Mouse (Mus musculus) macrophage (primary cell): ENCODE measurements around the gene Mrpl23. TPM values are rescaled to one million over a fixed set of nuclear protein-coding genes. Genes with fewer than 3 reads are reported as not detected.
A peak's percentile ranks its signal among the peaks of the same experiment; 100 is the strongest.

Experiments
- H3K27ac ChIP-seq: fragments of 350-480 bp; formaldehyde crosslinking; 2 replicates; pipeline ENCODE4 v1.9.0; 2021
- H3K36me3 ChIP-seq: fragments of 350-480 bp; formaldehyde crosslinking; 2 replicates; pipeline ENCODE4 v1.9.0; 2021; ENCODE audit errors: inconsistent target
- H3K4me3 ChIP-seq: fragments of 350-480 bp; formaldehyde crosslinking; 2 replicates; pipeline ENCODE4 v1.9.0; 2021; ENCODE audit errors: inconsistent target
- H3K79me2 ChIP-seq: fragments of 350-480 bp; formaldehyde crosslinking; 2 replicates; pipeline ENCODE4 v1.9.0; 2021; ENCODE audit errors: inconsistent target
- WGBS: methylation state at CpG from one replicate; pipeline ENCODE4 v1.1.7; 2026; ENCODE audit warnings: inconsistent platforms; ENCODE audit not compliant: missing documents; 5-methylcytosine and 5-hydroxymethylcytosine counted together
- polyA plus RNA-seq: library from polyadenylated mRNA; stranded (reverse); fragments of 250-400 nt; gene quantifications from 3 replicates; pipeline ENCODE4 v1.2.4, GENCODE M21; 2018; ENCODE audit warnings: inconsistent platforms
- total RNA-seq, 78 experiments: library from RNA; depleted of rRNA; stranded (reverse); fragments of 250-400 nt; gene quantifications; 1 replicate in 9 of 78; 2 replicates in 24 of 78; 3 replicates in 43 of 78; 4 replicates in 2 of 78; pipeline ENCODE4 v1.2.4; 2018; ENCODE audit warnings: inconsistent platforms in 56 of 78

The Mrpl23 gene
- 10 to 100 TPM in 19 of 26 experiments, 1 to 10 TPM in 7; 4.6 to 43.7 (median 14.7) TPM for total RNA-seq (2018; cell fraction: chromatin; rRNA removed)
- total RNA-seq (2018; cell fraction: cytosol; rRNA removed), result 10 to 100 TPM; 21.1 to 56.2 (median 36.5) TPM
- total RNA-seq (2018; cell fraction: nucleus; rRNA removed), result 10 to 100 TPM in 15 of 26 experiments, 1 to 10 TPM in 11; 3.7 to 32.7 (median 10.8) TPM
- 31.4 to 47.4 TPM (median 43.1 TPM) in 3 replicates for polyA plus RNA-seq

DNA sequence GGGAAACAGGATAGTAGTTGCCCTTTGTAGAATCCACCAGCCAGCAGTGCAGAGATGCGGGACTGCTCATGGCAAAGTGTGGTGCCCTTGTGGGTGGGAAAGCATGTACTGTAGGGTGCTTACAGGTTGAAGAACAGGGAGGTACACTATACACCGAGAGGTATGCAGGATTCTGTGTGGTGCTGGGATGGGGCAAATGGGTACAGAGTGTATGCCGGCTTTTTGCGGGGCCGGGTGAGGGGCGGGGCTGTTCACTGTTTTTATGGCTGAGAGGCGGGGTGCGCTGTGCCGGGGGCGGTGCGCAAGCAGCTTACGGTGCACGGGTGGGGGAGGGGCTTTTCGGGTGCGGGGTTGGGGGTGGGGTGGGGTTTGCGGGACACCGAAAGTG lies at the start of gene Mrpl23:
TSS of gene Mrpl23 (plus strand) at position 16 of the 388 bp plus-strand sequence.
- Histone ChIP-seq H3K79me2 (no peaks in the 10 kb centered on the region), H3K27ac (peak within 1 kb of the TSS; percentile 71), H3K4me3 (peak within 1 kb of the TSS; percentile 54), H3K36me3 (peaks cover 5% of the 10 kb centered on the region; the same call in 1 of the 2 replicates)
- WGBS, result 1% methylated on average over 17 of the region's 17 CpGs

DNA sequence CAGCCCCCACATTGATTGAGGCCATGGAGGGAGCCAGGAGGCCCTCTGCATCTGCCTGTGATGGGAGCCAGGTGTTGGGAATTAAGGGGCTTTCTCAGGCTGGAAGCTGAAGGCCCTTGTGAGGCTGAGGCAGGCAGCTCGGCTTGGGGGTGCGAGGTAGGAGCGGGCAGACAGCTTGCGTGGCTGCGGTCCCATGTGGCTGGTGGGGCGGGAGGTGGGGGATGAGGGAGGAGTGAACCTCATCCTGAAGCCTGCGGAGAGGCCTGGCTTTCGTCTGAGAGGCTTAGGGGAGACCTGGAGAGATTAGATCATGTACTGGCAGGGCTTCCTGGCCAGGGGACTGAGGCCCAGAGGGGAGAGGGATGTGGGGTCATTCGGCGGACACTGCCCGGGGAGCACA lies 49.4 kb upstream of the Mrpl23 start:
- Histone ChIP-seq H3K79me2 (peaks cover 41% of the 10 kb centered on the region), H3K36me3 (peaks cover 39% of the 10 kb centered on the region; the same call in 1 of the 2 replicates), H3K4me3 (no peak overlapping the region), H3K27ac (no peak overlapping the region)
- WGBS, result 98% methylated on average over 11 of the region's 11 CpGs

DNA sequence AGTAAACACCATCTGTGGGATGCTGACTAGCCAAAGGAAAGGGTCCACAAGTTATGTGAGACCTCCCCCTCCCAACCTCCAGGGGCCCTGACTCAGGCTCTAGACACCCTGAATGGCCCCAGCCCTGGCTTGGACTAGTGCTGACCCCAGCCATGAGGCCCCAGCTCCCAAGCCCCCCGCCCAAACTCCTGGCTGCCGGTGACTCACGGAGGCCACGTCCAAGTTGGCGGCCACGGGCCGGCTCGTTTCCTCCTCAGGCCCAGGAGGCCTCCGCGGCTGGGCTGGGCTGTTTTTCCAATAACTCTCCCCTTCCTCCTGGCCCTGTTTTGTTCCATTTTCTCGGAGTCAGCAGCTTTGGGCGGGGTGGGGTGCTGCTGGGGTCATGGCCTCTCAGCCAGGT lies 47.7 kb upstream of the Mrpl23 start:
- Histone ChIP-seq H3K36me3 (peaks cover 55% of the 10 kb centered on the region; the same call in 1 of the 2 replicates), H3K79me2 (peaks cover 25% of the 10 kb centered on the region), H3K27ac (no peak overlapping the region), H3K4me3 (no peak overlapping the region)
- 88% methylated on average over 8 of the region's 12 CpGs for WGBS

DNA sequence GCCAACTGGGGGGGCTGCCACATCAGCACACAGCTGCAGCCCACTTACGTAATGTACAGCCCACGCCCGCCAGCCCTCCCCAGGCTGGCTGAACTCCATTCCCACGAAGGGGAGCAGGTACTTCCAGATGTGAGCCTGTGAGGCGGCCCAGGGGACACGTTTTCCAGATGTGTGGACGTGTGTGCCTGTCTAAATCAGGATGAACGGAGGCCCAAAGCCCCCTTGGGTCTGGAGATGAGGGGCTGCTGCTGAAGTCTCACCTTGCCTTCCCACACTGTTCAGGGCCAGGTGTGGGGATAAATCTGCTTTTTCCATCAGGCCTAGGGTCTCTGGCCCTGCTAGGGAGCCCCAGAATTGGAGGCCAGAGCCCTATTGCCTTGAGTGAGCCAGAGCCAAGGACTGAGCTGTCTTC lies 45.7 kb upstream of the Mrpl23 start:
- 91% methylated on average over 8 of the region's 8 CpGs for WGBS
- peaks cover 74% of the 10 kb centered on the region for H3K36me3 ChIP-seq

DNA sequence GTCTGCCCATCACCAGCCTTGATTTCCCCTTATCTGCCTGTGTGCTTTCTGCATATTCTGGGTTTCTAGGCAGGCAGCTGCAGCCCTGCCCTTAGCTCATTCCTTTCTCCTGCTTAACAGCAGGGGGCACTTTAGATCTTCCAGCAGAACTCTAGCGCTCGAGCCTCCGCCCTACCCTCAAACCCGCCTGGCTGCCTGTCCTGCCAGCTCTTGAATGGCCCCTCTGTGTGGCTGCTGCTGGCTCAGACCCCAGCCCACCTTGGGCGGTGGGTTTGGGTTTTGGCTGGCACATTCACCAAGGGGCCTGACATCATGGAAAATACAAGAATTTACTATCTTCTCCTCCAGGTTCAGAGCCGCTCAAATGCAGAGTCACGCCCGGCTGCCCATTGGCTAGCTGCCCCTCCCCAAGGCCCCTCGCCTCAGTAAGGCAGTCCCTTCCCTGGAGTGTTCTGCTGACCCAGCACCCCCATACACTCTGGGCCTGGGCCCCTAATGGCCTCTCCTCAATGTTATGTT lies 45.1 kb upstream of the Mrpl23 start:
- Histone ChIP-seq H3K36me3 (peaks cover 80% of the 10 kb centered on the region), H3K27ac (no peak overlapping the region), H3K4me3 (no peak overlapping the region), H3K79me2 (peaks cover 2% of the 10 kb centered on the region; the same call in 1 of the 2 replicates)
- WGBS, result 89% methylated on average over 6 of the region's 9 CpGs

More for the DNA sequence above, 45.7 kb upstream of the Mrpl23 start:
- no peak overlapping the region for H3K27ac ChIP-seq
- peaks cover 7% of the 10 kb centered on the region; the same call in 1 of the 2 replicates for H3K79me2 ChIP-seq
- no peak overlapping the region for H3K4me3 ChIP-seq

DNA sequence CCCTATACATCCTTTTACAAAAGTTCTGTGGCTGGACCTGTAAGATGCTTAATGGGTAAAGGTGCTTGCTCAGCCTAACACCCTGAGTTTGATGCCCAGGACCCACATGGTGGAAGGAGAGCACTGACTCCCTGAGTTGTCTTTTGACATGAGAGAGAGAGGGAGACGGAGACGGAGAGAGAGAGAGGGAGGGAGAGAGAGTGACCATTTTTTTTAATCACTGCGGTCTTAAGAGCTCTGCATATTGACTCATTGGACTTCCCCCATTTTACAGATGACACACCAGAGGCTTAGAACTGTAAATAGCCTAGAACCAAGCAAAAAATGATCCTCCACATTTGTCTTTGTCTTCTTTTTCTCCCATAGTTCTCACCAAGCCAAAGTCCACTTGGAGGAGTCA lies 44.4 kb upstream of the Mrpl23 start:
- no peak overlapping the region for H3K27ac ChIP-seq
- no peaks in the 10 kb centered on the region for H3K79me2 ChIP-seq
- H3K4me3 ChIP-seq, result no peak overlapping the region
- peaks cover 86% of the 10 kb centered on the region for H3K36me3 ChIP-seq
- WGBS, result 90% methylated on average over 2 of the region's 3 CpGs

DNA sequence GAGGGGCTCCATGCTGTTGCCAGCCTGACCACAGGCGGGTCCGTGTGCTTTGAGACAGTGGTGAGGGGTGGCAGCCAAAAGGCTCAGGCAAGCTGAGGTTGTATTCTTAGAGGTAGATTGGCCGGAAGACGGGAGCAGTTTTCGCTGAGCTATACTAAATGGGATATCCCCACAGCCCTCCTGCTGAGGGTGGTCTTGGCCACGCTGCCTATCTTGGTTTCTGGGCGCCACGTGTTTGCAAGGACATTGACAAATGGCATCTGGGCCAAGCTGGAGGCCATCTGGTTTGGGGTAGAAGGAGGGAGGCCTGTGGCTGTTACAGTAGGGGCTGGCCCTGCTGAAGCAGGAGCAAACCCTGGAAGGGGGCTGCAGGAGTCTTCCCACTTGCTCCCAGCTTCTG lies 39.0 kb upstream of the Mrpl23 start:
- peaks cover 58% of the 10 kb centered on the region for H3K36me3 ChIP-seq
- H3K27ac ChIP-seq, result no peak overlapping the region
- no peaks in the 10 kb centered on the region for H3K79me2 ChIP-seq
- no peak overlapping the region for H3K4me3 ChIP-seq
- 94% methylated on average over 7 of the region's 8 CpGs for WGBS

DNA sequence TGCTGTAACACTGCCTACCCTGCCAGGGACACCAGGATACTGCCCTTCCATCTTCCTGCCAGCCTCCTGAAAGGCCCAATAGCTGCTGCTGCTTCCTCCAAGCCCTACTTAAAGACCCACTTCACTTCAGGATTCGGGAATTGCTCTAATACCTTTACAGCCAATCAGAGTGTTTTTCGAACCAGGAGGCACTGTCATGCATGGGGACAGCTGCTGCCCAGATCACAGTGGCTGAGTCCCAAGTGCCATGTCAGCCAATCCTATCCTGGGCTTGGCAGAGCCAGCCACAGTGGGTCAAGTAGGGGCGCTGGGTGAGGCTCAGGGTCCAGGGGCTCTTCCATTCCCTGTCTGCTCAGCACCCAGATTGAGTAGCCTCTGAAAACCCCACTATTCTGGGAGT lies 36.3 kb upstream of the Mrpl23 start:
- H3K27ac ChIP-seq, result no peak overlapping the region
- WGBS, result 97% methylated on average over 3 of the region's 3 CpGs
- H3K4me3 ChIP-seq, result no peak overlapping the region
- H3K79me2 ChIP-seq, result no peaks in the 10 kb centered on the region
- H3K36me3 ChIP-seq, result peaks cover 32% of the 10 kb centered on the region; the same call in 1 of the 2 replicates

DNA sequence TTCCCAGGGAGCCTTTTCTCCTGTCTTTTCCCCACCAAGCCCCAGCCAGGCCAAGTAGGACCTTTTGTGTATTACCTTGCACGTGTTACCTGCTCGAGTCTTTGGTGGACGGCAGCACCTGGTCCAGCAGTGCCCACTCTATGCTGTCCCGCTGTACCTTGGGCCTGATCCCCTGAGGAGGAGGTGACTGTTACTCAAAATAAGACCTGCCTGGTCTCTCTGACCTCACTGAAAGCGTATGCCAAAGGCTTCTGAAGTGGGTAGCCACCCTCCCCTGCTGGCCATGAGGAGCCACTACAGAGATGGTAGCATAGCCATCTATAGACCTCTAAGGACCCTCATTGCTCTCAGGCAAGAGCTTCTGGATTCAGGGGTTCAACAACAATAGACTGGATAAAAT lies 35.7 kb upstream of the Mrpl23 start:
- Histone ChIP-seq H3K36me3 (peaks cover 26% of the 10 kb centered on the region; the same call in 1 of the 2 replicates), H3K79me2 (no peaks in the 10 kb centered on the region), H3K4me3 (no peak overlapping the region), H3K27ac (no peak overlapping the region)
- WGBS, result 96% methylated on average over 5 of the region's 5 CpGs

DNA sequence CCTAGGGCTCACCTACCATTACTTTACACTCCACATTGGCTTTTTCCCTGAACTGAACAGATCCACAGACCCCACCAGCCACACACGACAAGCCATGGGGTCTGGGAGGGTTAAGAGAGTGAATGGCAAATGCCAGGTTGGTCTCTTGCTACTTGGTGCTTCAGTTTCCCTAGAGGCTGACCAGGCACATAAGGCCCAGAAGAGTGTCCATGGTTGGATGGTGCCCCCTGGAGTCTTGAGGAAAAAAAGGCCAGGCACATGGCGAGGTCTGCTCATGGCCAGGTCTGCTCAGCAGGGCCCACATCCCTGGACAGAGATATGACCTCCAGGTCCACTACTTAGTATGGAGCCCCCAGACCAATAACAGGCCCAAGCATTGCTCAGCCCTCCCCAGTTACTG lies 34.7 kb upstream of the Mrpl23 start:
- 84% methylated on average over 2 of the region's 2 CpGs for WGBS
- peaks cover 17% of the 10 kb centered on the region; the same call in 1 of the 2 replicates for H3K36me3 ChIP-seq
- H3K27ac ChIP-seq, result no peak overlapping the region
- H3K4me3 ChIP-seq, result no peak overlapping the region
- no peaks in the 10 kb centered on the region for H3K79me2 ChIP-seq

DNA sequence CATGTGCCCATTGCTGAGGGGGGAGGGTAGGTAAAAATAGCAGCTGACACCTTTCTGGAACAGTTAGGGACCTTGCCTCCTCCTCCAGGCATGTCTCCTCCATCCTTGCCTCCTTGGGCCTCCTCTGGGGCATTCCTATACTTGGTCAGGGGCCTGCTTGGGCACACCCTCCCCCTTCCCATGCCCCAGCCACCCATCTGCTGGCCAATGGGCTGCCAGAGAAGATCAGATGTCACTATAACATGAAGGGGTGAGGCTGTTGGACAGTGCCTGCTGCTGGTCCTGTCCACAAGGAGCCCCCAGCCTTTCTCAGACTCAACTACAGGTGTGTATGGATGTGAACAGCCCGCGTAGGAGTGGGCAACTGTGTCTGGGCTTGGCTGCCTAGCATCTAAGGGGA lies 33.9 kb upstream of the Mrpl23 start, which contains the start of gene Tnnt3:
TSS of gene Tnnt3 (plus strand) at position 262 of the 400 bp plus-strand sequence.
- no peaks in the 10 kb centered on the region for H3K79me2 ChIP-seq
- WGBS, result 91% methylated on average over 2 of the region's 2 CpGs
- no peak within 1 kb of the TSS for H3K4me3 ChIP-seq
- no peak within 1 kb of the TSS for H3K27ac ChIP-seq
- H3K36me3 ChIP-seq, result peaks cover 10% of the 10 kb centered on the region; the same call in 1 of the 2 replicates

DNA sequence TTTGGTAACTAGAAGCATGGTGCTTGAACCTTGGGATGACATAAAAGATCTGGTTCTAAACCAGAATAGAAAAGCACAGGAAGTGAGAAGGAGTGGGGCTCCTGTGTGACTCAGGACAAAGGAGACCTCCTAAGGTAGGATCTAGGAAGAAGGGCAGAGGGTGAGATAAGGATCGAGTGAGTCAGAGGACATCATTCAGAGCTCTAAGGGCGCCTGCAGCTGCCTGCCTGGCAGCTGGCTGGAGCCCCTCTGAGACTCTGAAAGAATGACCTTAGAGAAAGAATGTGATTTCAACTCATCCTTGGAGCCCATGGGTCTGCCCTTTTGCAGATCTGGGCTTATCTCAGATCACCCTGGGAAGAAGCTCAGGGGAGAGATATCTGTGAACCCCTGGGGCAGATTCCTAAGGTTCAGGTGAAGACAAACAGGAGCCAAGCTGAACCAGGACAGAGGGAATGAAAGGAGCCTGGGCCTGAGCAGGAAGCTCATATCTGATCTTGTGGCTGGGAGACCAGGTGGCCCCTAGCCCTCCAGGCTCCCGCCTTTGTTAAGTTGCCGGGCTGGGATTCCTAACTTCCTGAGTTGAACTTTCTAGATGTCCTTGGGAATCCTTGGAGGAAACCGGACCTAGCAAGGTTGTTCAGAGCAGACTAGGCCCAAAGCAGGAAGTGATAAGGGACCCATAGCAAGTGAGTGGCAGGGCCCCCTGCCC lies 33.3 kb upstream of the Mrpl23 start:
- peaks cover 4% of the 10 kb centered on the region; the same call in 1 of the 2 replicates for H3K36me3 ChIP-seq
- 80% methylated on average over 5 of the region's 5 CpGs for WGBS
- H3K79me2 ChIP-seq, result no peaks in the 10 kb centered on the region
- no peak overlapping the region for H3K4me3 ChIP-seq
- H3K27ac ChIP-seq, result no peak overlapping the region

DNA sequence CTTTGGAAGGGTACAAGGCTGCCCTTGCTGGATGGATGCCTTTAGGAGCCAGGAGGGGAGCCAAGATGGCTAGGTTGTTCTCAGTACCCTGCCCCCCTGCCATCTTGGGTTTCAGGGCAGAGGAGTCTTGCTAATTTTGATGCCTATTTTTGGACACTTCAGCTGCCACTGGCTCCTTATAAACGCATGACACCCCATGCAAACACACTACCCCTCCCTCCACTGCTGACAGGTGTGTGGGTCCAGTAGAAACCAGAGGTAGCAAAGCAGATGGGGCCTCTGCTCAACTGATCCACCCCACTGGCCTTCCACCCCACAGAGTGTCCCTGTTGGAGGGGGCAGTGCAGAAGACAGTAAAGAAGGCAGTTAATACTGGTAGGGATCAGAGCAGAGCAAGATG lies 32.5 kb upstream of the Mrpl23 start:
- 85% methylated on average over 1 of the region's 1 CpGs for WGBS
- no peaks in the 10 kb centered on the region for H3K79me2 ChIP-seq
- H3K27ac ChIP-seq, result no peak overlapping the region
- no peaks in the 10 kb centered on the region for H3K36me3 ChIP-seq
- H3K4me3 ChIP-seq, result no peak overlapping the region

DNA sequence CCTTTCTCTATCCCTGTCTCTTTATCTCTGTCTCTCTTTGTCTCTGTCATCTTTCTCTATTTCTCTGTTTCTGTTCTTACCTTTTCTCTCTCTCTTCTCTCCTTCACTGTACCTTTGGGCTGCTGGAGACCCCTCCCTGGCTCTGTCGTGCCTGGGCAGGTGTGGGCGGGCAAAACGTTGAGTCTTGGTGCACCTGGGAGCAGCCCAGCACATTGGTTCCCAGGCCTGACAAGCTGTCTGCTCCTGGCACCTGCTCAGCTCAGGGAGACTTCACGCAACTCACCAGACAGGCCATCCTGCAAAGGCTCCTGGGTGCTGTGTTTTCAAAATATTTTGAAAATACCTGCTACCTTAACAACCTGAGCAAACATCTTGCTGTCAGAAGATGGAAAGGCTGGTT lies 29.3 kb upstream of the Mrpl23 start:
- Histone ChIP-seq H3K4me3 (no peak overlapping the region), H3K36me3 (no peaks in the 10 kb centered on the region), H3K79me2 (no peaks in the 10 kb centered on the region), H3K27ac (no peak overlapping the region)
- WGBS, result 79% methylated on average over 4 of the region's 4 CpGs

DNA sequence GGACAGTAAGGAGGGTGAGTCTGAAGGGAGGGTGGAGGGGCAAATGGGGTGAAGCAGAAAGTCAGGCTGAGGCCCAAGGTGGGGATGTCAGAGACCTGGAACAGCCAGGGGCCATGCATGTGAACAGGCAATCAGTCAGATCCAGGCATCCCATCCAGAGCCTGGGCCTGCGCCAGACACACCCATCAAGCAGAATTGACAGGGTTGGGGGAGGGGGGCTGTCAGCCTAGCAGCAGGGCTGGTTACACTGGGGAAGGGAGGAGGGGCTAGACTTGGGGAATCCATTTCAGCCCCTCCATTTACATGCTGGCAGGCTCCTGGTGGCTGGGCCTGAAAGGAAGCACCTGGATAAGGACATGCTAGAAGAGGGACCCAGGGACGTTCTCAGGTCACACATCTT lies 26.5 kb upstream of the Mrpl23 start:
- Histone ChIP-seq H3K4me3 (no peak overlapping the region), H3K79me2 (no peaks in the 10 kb centered on the region), H3K27ac (no peak overlapping the region), H3K36me3 (no peaks in the 10 kb centered on the region)
- 83% methylated on average over 2 of the region's 2 CpGs for WGBS
